Mouse (Mus musculus): ENCODE results near the gene Pou2f2. TPM values are rescaled to one million over a fixed set of nuclear protein-coding genes. Genes with fewer than 3 reads are reported as not detected.
A peak's percentile ranks its signal among the peaks of the same experiment; 100 is the strongest.

The Pou2f2 gene
- polyA plus RNA-seq, 1 experiment from 2014 or later: 17.0 TPM

DNA sequence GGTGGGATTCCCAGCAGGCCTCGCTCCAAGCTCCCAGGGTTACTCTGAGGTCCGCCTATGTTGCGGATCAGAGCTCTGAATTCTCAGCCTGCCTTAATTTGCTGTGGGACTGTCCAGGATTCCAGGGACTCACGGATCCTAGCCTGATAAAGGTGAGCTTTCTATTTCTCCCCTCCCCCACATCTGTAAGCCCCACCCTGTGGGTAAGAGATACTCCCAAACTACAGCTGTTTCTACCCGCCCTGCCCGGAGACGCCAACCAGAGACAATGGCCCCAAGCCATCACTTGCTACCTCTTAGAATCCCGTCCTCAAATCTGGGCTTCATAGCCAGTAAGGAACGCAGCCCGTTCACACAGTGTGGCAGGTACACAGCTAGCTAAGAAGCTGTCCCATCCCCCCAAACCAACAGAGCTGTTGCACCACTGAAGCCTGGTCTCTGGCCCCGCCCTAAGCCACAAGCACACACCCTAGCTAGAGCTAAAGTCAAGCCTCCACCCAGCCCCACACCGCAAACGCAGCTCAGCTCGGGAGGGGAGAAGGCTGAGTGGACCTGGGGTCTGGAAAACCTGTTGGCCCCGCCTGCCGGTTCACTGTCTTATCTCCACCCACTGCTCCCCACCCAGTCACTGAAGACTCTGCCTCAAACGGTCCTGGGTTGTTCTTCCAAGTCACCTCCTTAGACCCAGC lies 23.9 kb downstream of the Pou2f2 start:
- H3K27ac ChIP-seq (ENCODE audit: low read length): no peak overlapping the region
- H3K36me3 ChIP-seq (ENCODE audit: control insufficient read depth, insufficient read depth): no peaks in the 10 kb centered on the region
- H3K4me3 ChIP-seq (replicated peaks; ENCODE audit: low read length): no peak overlapping the region
- 19% methylated on average over 16 of the region's 17 CpGs for WGBS
- no peak for ATAC-seq
- H3K27me3 ChIP-seq (replicated peaks; ENCODE audit: control insufficient read depth, insufficient read depth, low read length): no peaks in the 10 kb centered on the region
- H3K9me3 ChIP-seq (ENCODE audit: control insufficient read depth, low read length): no peaks in the 10 kb centered on the region
- no peak overlapping the region for H3K9ac ChIP-seq (replicated peaks; ENCODE audit: low read depth, low read length)
- peaks cover 49% of the 10 kb centered on the region for H3K4me1 ChIP-seq (replicated peaks; ENCODE audit: control insufficient read depth, insufficient read depth, low read length)
- H3K4me2 ChIP-seq (ENCODE audit: low read length): no peak overlapping the region

DNA sequence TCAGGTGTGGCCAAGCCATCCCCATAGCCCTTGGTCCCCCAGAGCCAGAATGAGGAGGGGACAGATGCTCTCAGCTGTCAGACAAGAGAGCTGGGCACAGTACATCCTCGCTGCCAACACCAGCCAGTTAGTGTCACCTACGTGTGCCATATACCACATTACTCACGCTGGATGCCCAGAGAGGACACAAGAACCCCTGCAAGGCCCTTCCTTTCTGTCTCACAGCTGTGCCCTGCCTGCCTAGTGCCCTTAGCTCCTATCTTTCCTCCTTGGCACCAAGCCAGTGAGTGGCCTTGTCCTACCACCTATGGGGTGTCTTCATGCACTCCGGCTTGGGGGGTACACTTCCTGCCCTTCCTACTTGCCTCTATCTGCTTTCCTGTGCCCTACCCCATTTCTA lies 24.9 kb downstream of the Pou2f2 start:
- Histone ChIP-seq H3K9ac (replicated peaks; ENCODE audit: low read depth, low read length) (no peak overlapping the region), H3K4me2 (ENCODE audit: low read length) (no peak overlapping the region), H3K27me3 (replicated peaks; ENCODE audit: control insufficient read depth, insufficient read depth, low read length) (no peaks in the 10 kb centered on the region), H3K36me3 (ENCODE audit: control insufficient read depth, insufficient read depth) (no peaks in the 10 kb centered on the region), H3K4me3 (replicated peaks; ENCODE audit: low read length) (no peak overlapping the region), H3K4me1 (replicated peaks; ENCODE audit: control insufficient read depth, insufficient read depth, low read length) (peaks cover 56% of the 10 kb centered on the region), H3K9me3 (ENCODE audit: control insufficient read depth, low read length) (no peaks in the 10 kb centered on the region), H3K27ac (ENCODE audit: low read length) (no peak overlapping the region)
- 51% methylated on average over 4 of the region's 4 CpGs for WGBS
- ATAC-seq: no peak

DNA sequence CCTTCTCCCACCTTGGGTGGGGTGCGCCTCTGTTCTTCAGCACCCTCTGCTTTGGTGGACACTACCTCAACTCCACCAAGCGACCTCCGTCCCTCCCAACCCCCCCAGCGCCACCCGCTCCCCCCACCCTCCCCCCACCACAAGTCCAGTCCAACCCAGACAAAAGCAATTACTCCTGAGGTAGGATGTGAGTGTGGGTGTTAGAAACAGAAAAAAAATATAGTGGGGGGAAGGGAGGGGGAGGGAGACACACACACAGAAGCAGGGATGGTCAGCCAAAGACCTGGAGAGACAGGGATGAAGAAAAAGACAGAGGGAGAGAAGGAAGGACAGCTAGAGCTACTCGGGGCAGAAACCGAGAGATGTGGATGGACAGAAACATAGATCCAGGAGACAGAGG lies 25.7 kb downstream of the Pou2f2 start:
- 35% methylated on average over 7 of the region's 7 CpGs for WGBS
- no peaks in the 10 kb centered on the region for H3K9me3 ChIP-seq (ENCODE audit: control insufficient read depth, low read length)
- ATAC-seq: no peak
- peak overlapping the region; percentile 11; the same call in 1 of the 2 replicates for H3K9ac ChIP-seq (replicated peaks; ENCODE audit: low read depth, low read length)
- H3K27ac ChIP-seq (ENCODE audit: low read length): peak overlapping the region; percentile 15; the same call in 1 of the 2 replicates
- H3K4me3 ChIP-seq (replicated peaks; ENCODE audit: low read length): no peak overlapping the region
- H3K4me2 ChIP-seq (ENCODE audit: low read length): peak overlapping the region; percentile 6; the same call in 1 of the 2 replicates
- H3K27me3 ChIP-seq (replicated peaks; ENCODE audit: control insufficient read depth, insufficient read depth, low read length): no peaks in the 10 kb centered on the region
- H3K36me3 ChIP-seq (ENCODE audit: control insufficient read depth, insufficient read depth): no peaks in the 10 kb centered on the region
- peaks cover 56% of the 10 kb centered on the region for H3K4me1 ChIP-seq (replicated peaks; ENCODE audit: control insufficient read depth, insufficient read depth, low read length)

DNA sequence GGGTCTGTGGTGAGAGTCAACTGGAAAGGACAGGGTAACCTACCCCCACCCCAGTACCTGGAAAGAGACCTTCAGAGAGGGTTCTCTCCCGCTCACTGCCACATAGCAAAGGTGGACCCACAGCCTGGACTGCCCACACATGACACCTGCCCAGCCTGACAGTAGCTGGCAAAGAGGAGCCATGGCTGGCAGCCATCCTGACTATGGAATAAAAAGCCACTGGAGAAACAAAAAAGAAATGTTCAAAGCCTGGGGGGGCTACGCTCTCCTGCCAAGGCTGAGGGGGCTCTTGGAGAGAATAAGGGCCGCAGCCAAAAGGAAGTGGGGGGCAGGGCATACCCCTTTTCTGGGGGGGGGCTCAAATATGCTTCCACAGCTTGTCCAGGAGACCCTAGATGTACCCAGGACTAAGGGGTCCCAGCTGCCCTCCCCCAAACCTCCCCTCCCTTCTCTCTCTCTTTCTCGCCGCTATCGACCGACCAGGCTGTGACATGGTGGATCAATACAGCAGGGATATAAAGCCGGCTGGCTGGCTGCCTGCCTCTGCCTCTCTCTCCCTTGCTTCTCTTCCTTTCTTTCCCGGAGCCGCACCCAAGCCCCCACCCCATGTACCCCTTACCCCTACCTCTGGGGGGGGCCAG lies 27.5 kb downstream of the Pou2f2 start:
- Histone ChIP-seq H3K27me3 (replicated peaks; ENCODE audit: control insufficient read depth, insufficient read depth, low read length) (no peaks in the 10 kb centered on the region), H3K9ac (replicated peaks; ENCODE audit: low read depth, low read length) (peak overlapping the region; percentile 3), H3K36me3 (ENCODE audit: control insufficient read depth, insufficient read depth) (no peaks in the 10 kb centered on the region), H3K9me3 (ENCODE audit: control insufficient read depth, low read length) (no peaks in the 10 kb centered on the region), H3K4me2 (ENCODE audit: low read length) (peak overlapping the region; percentile 3), H3K4me1 (replicated peaks; ENCODE audit: control insufficient read depth, insufficient read depth, low read length) (peaks cover 56% of the 10 kb centered on the region), H3K4me3 (replicated peaks; ENCODE audit: low read length) (no peak overlapping the region; the same call in 1 of the 2 replicates), H3K27ac (ENCODE audit: low read length) (peak overlapping the region; percentile 1; the same call in 1 of the 2 replicates)
- 9% methylated on average over 5 of the region's 10 CpGs for WGBS
- ATAC-seq: peak; percentile 23

DNA sequence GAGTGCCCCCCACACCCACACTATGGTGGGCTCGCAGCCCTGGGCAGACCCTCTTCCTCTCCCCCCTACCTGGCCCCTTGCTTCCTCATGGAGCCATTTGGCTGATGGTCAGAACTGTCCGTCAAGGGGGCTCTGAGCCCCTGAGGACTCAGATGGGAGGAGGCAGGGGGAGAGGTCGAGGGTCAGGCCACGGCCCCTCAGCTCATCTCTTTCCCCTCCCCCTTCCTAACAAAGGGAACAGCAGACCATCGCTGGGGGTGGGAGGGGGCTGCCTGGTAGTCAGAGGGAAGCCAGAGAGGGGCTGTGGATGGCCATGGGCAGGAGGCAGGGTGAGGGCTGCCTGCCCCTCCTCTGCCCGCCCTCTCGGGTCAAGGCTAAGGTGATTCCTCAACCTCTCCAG lies 28.5 kb downstream of the Pou2f2 start:
- H3K9me3 ChIP-seq (ENCODE audit: control insufficient read depth, low read length): no peaks in the 10 kb centered on the region
- 2% methylated on average over 7 of the region's 7 CpGs for WGBS
- H3K9ac ChIP-seq (replicated peaks; ENCODE audit: low read depth, low read length): peak overlapping the region; percentile 1; the same call in 1 of the 2 replicates
- H3K4me2 ChIP-seq (ENCODE audit: low read length): peak overlapping the region; percentile 4
- no peaks in the 10 kb centered on the region for H3K27me3 ChIP-seq (replicated peaks; ENCODE audit: control insufficient read depth, insufficient read depth, low read length)
- no peak for ATAC-seq
- peaks cover 55% of the 10 kb centered on the region for H3K4me1 ChIP-seq (replicated peaks; ENCODE audit: control insufficient read depth, insufficient read depth, low read length)
- H3K36me3 ChIP-seq (ENCODE audit: control insufficient read depth, insufficient read depth): no peaks in the 10 kb centered on the region
- no peak overlapping the region for H3K27ac ChIP-seq (ENCODE audit: low read length)
- H3K4me3 ChIP-seq (replicated peaks; ENCODE audit: low read length): no peak overlapping the region

DNA sequence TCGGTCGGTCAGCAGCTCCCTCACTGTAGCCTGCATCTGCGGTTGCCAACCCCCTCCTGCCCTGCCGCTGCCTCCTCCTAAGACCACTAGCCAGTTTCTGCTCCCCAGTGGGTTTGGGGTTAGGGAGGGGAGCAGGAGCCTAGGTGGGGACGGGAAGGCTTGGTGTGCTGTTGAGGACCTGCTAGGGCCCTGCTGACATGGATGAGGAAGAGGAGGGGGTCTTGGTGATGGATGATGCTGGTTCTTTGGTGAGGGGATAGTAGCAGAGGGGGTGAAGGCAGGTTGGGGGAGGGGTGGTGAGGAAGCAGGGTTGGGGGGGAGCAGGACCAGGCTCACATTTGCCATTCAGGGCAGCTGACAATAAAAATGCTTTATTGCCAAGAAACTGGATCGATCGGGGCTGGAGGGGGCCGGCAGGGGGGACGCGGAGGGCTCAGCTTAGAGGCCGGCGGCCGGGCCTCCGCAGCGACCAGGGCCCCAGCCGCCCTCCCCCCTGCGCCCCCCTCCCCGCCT lies 29.3 kb downstream of the Pou2f2 start:
- Histone ChIP-seq H3K27ac (ENCODE audit: low read length) (0 out of 2 replicates have a peak overlapping the region, but pooled peaks have one; percentile 10), H3K9ac (replicated peaks; ENCODE audit: low read depth, low read length) (0 out of 2 replicates have a peak overlapping the region, but pooled peaks have one; percentile 10), H3K9me3 (ENCODE audit: control insufficient read depth, low read length) (no peaks in the 10 kb centered on the region), H3K4me1 (replicated peaks; ENCODE audit: control insufficient read depth, insufficient read depth, low read length) (peaks cover 50% of the 10 kb centered on the region), H3K27me3 (replicated peaks; ENCODE audit: control insufficient read depth, insufficient read depth, low read length) (no peaks in the 10 kb centered on the region), H3K4me2 (ENCODE audit: low read length) (no peak overlapping the region), H3K4me3 (replicated peaks; ENCODE audit: low read length) (no peak overlapping the region), H3K36me3 (ENCODE audit: control insufficient read depth, insufficient read depth) (no peaks in the 10 kb centered on the region)
- under 1% methylated on average over 11 of the region's 18 CpGs for WGBS
- peak; percentile 31; the same call in 1 of the 2 replicates for ATAC-seq

DNA sequence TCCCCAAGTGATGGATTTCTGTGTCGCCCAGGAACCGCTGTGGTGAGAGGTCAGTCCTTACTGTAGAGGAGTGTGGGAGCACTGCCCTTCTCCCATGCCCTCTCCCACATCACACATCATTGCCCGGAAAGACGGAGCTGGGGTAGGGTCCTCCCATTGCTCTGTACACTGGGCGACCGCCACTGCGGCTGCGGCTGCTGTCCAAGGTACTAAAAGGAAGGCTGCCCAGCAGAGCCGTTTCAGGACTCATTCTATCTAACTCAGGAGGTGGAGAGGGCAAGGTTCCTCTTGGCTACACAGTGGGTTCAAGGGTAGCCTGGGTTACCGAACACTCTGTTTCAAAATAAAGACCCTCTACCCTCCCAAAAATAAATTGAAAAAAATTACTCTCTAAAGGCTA lies 33.6 kb downstream of the Pou2f2 start:
- Histone ChIP-seq H3K4me3 (replicated peaks; ENCODE audit: low read length) (no peak overlapping the region), H3K4me2 (ENCODE audit: low read length) (no peak overlapping the region), H3K27me3 (replicated peaks; ENCODE audit: control insufficient read depth, insufficient read depth, low read length) (no peaks in the 10 kb centered on the region), H3K9ac (replicated peaks; ENCODE audit: low read depth, low read length) (no peak overlapping the region), H3K36me3 (ENCODE audit: control insufficient read depth, insufficient read depth) (no peaks in the 10 kb centered on the region), H3K9me3 (ENCODE audit: control insufficient read depth, low read length) (no peaks in the 10 kb centered on the region), H3K27ac (ENCODE audit: low read length) (no peak overlapping the region), H3K4me1 (replicated peaks; ENCODE audit: control insufficient read depth, insufficient read depth, low read length) (peaks cover 10% of the 10 kb centered on the region)
- 10% methylated on average over 10 of the region's 10 CpGs for WGBS
- ATAC-seq: no peak

DNA sequence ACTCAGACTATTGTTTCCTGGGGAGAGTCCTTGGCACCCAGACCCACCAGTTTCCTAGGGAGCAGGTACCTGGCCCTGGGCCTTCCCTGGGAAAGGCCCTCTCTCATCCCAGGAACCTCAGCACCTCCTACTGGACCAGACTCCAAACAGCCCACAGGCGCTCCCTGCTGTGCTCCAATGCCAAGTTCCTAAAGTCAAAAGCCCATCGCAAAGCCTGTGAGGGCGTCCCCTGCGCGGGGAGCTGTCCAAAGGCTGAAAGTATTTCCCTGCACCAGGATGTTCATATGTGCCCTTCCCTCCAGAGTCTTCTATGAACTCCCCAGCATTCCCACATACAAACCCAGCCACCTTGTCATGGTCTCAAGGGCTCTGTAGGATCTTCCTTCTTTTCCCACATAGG lies 37.8 kb downstream of the Pou2f2 start:
- WGBS: 3% methylated on average over 5 of the region's 5 CpGs
- H3K4me3 ChIP-seq (replicated peaks; ENCODE audit: low read length): no peak overlapping the region
- no peaks in the 10 kb centered on the region for H3K4me1 ChIP-seq (replicated peaks; ENCODE audit: control insufficient read depth, insufficient read depth, low read length)

DNA sequence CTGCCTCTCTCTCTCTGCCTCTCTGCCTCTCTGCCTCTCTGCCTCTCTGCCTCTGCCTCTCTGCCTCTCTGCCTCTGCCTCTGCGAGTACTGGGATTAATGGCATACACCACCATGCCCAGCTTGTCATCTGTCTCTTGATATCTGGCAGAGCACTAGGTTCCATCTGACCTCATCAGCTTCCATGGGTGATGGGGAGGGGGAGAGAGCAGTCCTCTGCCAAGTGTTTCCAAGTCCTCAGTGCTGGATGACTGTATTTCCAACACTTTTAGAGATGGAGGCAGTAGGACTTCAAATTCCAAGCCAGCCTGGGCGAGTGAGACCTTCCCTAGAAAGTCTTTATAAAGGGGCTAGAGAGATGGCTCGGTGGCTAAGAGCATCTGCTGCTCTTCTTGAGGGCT lies 42.0 kb downstream of the Pou2f2 start:
- Histone ChIP-seq H3K27me3 (replicated peaks; ENCODE audit: control insufficient read depth, insufficient read depth, low read length) (peaks cover 10% of the 10 kb centered on the region), H3K9me3 (ENCODE audit: control insufficient read depth, low read length) (no peaks in the 10 kb centered on the region; the same call in 1 of the 2 replicates), H3K27ac (ENCODE audit: low read length) (no peak overlapping the region), H3K36me3 (ENCODE audit: control insufficient read depth, insufficient read depth) (no peaks in the 10 kb centered on the region), H3K4me2 (ENCODE audit: low read length) (no peak overlapping the region), H3K4me1 (replicated peaks; ENCODE audit: control insufficient read depth, insufficient read depth, low read length) (peaks cover 8% of the 10 kb centered on the region), H3K4me3 (replicated peaks; ENCODE audit: low read length) (no peak overlapping the region), H3K9ac (replicated peaks; ENCODE audit: low read depth, low read length) (no peak overlapping the region)
- 47% methylated on average over 3 of the region's 3 CpGs for WGBS
- no peak for ATAC-seq

More for the DNA sequence above, 37.8 kb downstream of the Pou2f2 start:
- ATAC-seq: no peak
- Histone ChIP-seq H3K27ac (ENCODE audit: low read length) (no peak overlapping the region), H3K36me3 (ENCODE audit: control insufficient read depth, insufficient read depth) (no peaks in the 10 kb centered on the region), H3K27me3 (replicated peaks; ENCODE audit: control insufficient read depth, insufficient read depth, low read length) (no peaks in the 10 kb centered on the region), H3K9ac (replicated peaks; ENCODE audit: low read depth, low read length) (no peak overlapping the region), H3K4me2 (ENCODE audit: low read length) (no peak overlapping the region), H3K9me3 (ENCODE audit: control insufficient read depth, low read length) (no peaks in the 10 kb centered on the region)
